Mouse (Mus musculus) heart, postnatal 0 days (tissue): ENCODE data around the gene Tanc1. TPM values are rescaled to one million over a fixed set of nuclear protein-coding genes. Genes with fewer than 3 reads are reported as not detected.

Source experiments
- ATAC-seq: fragments of 200-750 bp; cut with Nextera tagmentation; 2 replicates; pipeline ENCODE4 v1.8.0; 2017; ENCODE audit warnings: low read depth, moderate number of reproducible peaks, moderate library complexity; ENCODE audit not compliant: insufficient read depth
- DNase-seq: peaks from one replicate; pipeline ENCODE4 v3.0.0-alpha.2; 2016; ENCODE audit warnings: low spot score
- H3K27ac ChIP-seq: fragments of 300-500 bp; sonication (generic); 2 replicates; pipeline ENCODE4 v1.5.1; 2014; ENCODE audit warnings: low read depth, mild to moderate bottlenecking
- H3K27me3 ChIP-seq: fragments of 300-500 bp; sonication (generic); 2 replicates; pipeline ENCODE4 v1.6.1; 2014; ENCODE audit warnings: low read length, mixed read lengths; ENCODE audit not compliant: control insufficient read depth, insufficient read depth
- H3K36me3 ChIP-seq: fragments of 300-500 bp; sonication (generic); replicated peaks from 2 replicates; pipeline ENCODE4 v1.6.1; 2014; ENCODE audit warnings: low read length, mixed read lengths; ENCODE audit not compliant: control insufficient read depth, insufficient read depth
- H3K4me1 ChIP-seq: fragments of 300-500 bp; sonication (generic); 2 replicates; pipeline ENCODE4 v1.6.1; 2014; ENCODE audit warnings: antibody characterized with exemption; ENCODE audit not compliant: control insufficient read depth, insufficient read depth
- H3K4me2 ChIP-seq: fragments of 300-500 bp; sonication (generic); 2 replicates; pipeline ENCODE4 v1.6.1; 2014; ENCODE audit warnings: low read depth, mild to moderate bottlenecking, low read length, moderate library complexity
- H3K4me3 ChIP-seq: fragments of 300-500 bp; sonication (generic); 2 replicates; pipeline ENCODE4 v1.5.1; 2014; ENCODE audit warnings: low read depth, low read length
- H3K9ac ChIP-seq: fragments of 300-500 bp; sonication (generic); replicated peaks from 2 replicates; pipeline ENCODE4 v1.6.1; 2014; ENCODE audit warnings: low read depth, low read length, mixed read lengths
- H3K9me3 ChIP-seq: fragments of 300-500 bp; sonication (generic); replicated peaks from 2 replicates; pipeline ENCODE4 v1.6.1; 2016; ENCODE audit warnings: low read length; ENCODE audit not compliant: control insufficient read depth
- CTCF ChIP-seq: IDR thresholded peaks from 2 replicates; pipeline ENCODE4 v1.5.1; 2016; ENCODE audit warnings: antibody characterized with exemption, control low read depth, low read depth
- EP300 ChIP-seq: IDR thresholded peaks from 2 replicates; pipeline ENCODE4 v1.6.1; 2016; ENCODE audit warnings: antibody characterized with exemption, low read depth
- WGBS: fragments of 180-500 bp; shearing (Covaris S2); extraction: QIAGEN DNeasy Blood & Tissue Kit; methylation state at CpG from one replicate; pipeline ENCODE4 v1.1.7; 2014; 5-methylcytosine and 5-hydroxymethylcytosine counted together
- polyA plus RNA-seq: library from polyadenylated mRNA; unstranded; fragments of >200 nt; fragmentation: Nextera tagmentation; extraction: Ambion mirVana; gene quantifications from 2 replicates; pipeline ENCODE4 v1.2.1, GENCODE M21; 2015
- total RNA-seq: library from RNA; depleted of rRNA; stranded (reverse); fragments of >200 nt; gene quantifications from 2 replicates; pipeline ENCODE4 v1.2.3, GENCODE M21; 2014; ENCODE audit warnings: low replicate concordance

Gene Tanc1
- total and polyA plus RNA-seq, 2 experiments from 2014 or later: 12.3 to 21.9 TPM

GRCm38 (mm10) chr2:59716461-59716860 lies 104.6 kb downstream of the Tanc1 start:
- no peak overlapping the region for H3K9ac ChIP-seq
- H3K4me1 ChIP-seq: peaks cover 27% of the 10 kb centered on the region
- TF ChIP-seq CTCF (no peak), EP300 (no peak)
- no peaks in the 10 kb centered on the region for H3K36me3 ChIP-seq
- ATAC-seq: no peak
- no peak overlapping the region for H3K27ac ChIP-seq
- H3K9me3 ChIP-seq: no peaks in the 10 kb centered on the region
- H3K27me3 ChIP-seq: no peaks in the 10 kb centered on the region
- 65% methylated on average over 3 of the region's 3 CpGs for WGBS
- H3K4me3 ChIP-seq: no peak overlapping the region
- no peak overlapping the region for H3K4me2 ChIP-seq
- no peak for DNase-seq

DNA sequence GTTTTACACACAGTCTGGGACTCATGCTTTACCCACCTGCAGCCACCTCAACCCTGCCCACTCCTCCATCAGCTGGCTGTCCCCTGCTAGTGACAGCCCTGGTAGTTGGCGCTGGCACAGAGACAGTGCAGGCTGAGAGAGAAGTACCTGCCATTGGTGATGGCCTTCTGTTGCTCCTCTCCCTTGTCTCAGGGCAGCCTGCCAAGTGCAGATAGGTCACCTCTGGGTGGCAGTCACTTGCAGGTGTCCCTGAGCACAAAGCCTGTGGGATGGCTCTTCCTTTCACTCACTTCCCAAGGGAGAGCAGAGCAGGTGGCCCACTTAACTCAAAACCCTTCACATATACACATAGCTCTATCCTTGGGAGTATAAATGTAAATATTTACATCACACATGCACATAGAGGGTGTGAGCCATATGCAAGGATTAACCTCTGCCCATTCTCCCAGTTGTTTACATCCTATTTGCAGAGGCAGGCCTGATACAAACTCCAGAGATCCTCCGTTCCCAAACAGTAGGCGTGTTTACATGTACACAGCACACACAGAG lies 106.0 kb downstream of the Tanc1 start:
- Histone ChIP-seq H3K4me1 (peaks cover 32% of the 10 kb centered on the region), H3K4me2 (no peak overlapping the region), H3K27ac (no peak overlapping the region), H3K27me3 (no peaks in the 10 kb centered on the region), H3K36me3 (no peaks in the 10 kb centered on the region), H3K9me3 (no peaks in the 10 kb centered on the region), H3K4me3 (no peak overlapping the region), H3K9ac (no peak overlapping the region)
- no peak for TF ChIP-seq CTCF
- no peak for TF ChIP-seq EP300
- no peak for ATAC-seq
- 79% methylated on average over 3 of the region's 3 CpGs for WGBS
- DNase-seq: no peak

- DNase-seq: no peak
- Histone ChIP-seq H3K4me2 (no peak overlapping the region), H3K27ac (no peak overlapping the region), H3K4me1 (peaks cover 33% of the 10 kb centered on the region), H3K27me3 (no peaks in the 10 kb centered on the region), H3K9ac (no peak overlapping the region), H3K4me3 (no peak overlapping the region), H3K9me3 (no peaks in the 10 kb centered on the region), H3K36me3 (no peaks in the 10 kb centered on the region)
- TF ChIP-seq EP300 (no peak), CTCF (no peak)
- WGBS: 73% methylated on average over 24 of the region's 24 CpGs
- ATAC-seq: no peak
Measured at GRCm38 (mm10) chr2:59718601-59719416, 107.0 kb downstream of the Tanc1 start.

DNA sequence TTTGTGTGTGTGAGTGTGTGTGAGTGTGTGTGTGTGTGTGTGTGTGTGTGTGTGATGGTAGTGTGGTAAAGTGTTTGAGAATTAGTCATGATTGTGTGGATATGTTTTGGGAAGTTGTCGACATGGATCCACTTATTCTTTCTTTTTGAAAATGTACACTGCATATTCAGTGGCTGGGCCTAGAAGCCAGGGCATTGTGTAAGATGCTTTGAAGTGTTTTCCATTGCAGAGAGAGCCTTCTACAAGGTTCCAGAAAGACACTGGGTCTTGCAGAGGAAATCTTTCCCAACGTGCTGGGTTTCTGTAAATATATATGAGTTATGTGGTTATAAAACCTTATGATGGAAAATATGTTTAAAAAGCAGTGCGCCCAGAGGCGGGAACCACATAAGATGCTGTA lies 108.0 kb downstream of the Tanc1 start:
- H3K4me2 ChIP-seq: no peak overlapping the region
- peaks cover under 1% of the 10 kb centered on the region for H3K36me3 ChIP-seq
- DNase-seq: no peak
- H3K4me1 ChIP-seq: peaks cover 23% of the 10 kb centered on the region
- no peak for TF ChIP-seq CTCF
- no peak for TF ChIP-seq EP300
- 81% methylated on average over 4 of the region's 4 CpGs for WGBS
- no peak overlapping the region for H3K4me3 ChIP-seq
- no peak overlapping the region for H3K27ac ChIP-seq
- no peaks in the 10 kb centered on the region for H3K27me3 ChIP-seq
- no peak for ATAC-seq
- H3K9ac ChIP-seq: no peak overlapping the region
- no peaks in the 10 kb centered on the region for H3K9me3 ChIP-seq

DNA sequence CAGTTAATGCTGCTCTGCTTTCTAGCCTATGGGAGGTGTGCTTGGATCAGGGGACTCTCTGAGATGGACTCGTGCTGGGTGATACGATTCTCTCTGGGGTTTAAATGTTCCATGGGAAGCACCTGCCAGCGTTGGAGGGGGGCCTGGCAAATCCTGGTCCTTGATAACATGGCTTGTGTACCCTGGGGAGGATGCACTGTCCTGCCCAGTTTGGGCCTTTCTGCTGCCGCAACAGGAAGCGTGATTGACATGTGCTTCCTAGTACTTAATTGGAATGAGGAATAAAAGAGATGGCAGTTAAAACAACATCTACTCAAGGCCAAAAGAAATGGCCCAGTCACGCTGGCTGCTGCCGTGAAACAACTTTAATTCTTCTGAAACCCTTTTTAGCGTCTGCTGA lies 109.3 kb downstream of the Tanc1 start:
- H3K4me3 ChIP-seq: no peak overlapping the region
- DNase-seq: no peak
- peak; percentile 63; the same call in 1 of the 2 replicates for ATAC-seq
- whole genome bisulfite sequencing: 43% methylated on average over 8 of the region's 8 CpGs
- no peak overlapping the region for H3K9ac ChIP-seq
- peaks cover 22% of the 10 kb centered on the region for H3K4me1 ChIP-seq
- no peak for TF ChIP-seq CTCF
- TF ChIP-seq EP300: peak; percentile 77; the same call in 1 of the 2 replicates
- H3K27me3 ChIP-seq: no peaks in the 10 kb centered on the region
- H3K36me3 ChIP-seq: peaks cover 10% of the 10 kb centered on the region
- peak overlapping the region; percentile 51 for H3K27ac ChIP-seq
- H3K4me2 ChIP-seq: no peak overlapping the region; the same call in 1 of the 2 replicates
- H3K9me3 ChIP-seq: no peaks in the 10 kb centered on the region
